15 mouse cellular contexts compared by ENCODE assay signal in the genomic region with DNA sequence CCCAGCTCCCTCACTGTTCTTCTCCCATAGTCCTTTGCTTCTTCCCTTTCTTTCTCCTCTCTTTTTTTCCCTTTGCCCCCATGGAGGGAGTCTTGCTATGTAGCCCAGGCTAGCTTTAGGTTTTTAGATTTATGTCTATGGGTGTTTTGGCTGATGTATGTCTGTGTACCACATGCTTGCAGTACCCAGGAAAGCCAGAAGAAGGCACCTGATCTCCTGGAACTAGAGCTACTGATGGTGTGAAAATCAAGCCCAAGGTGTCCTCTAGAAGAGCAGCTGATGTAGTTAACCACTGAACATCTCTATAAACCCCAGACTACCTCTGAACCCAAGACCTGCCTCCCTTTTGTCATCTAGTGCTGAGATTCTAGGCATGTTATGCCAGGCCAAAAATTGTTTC.
DNase-seq lines count a peak whose midpoint lies in the region; ATAC-seq and TF ChIP-seq lines count a peak whose summit lies in the region.
"Had no signal": no experiment of that assay in that cellular context is flagged by ENCODE, and none has a peak within 500 bp of the region (broad histone marks: within the 10 kb centered on the region; RNA-seq: fewer than 3 reads in every experiment).

No protein-coding gene starts in this region.

- H3K4me1 ChIP-seq in lung, embryonic 14.5 days (ENCODE audit: insufficient read depth) = no peaks in the 10 kb centered on the region
- no peaks in the 10 kb centered on the region for H3K4me1 ChIP-seq in CH12.LX (ENCODE audit: control insufficient read depth in 1 of 2, insufficient read depth in 2 of 2)
- H3K4me1 ChIP-seq: embryonic facial prominence, embryonic 12.5 days had no signal

- TF ChIP-seq POLR2A in CH12.LX (IDR thresholded peaks at IDR 0.05; ENCODE audit: low read depth, low read length) = no peak

- H3K4me2 ChIP-seq in lung, embryonic 14.5 days = no peak overlapping the region
- H3K4me2 ChIP-seq in CH12.LX (ENCODE audit: insufficient read depth, low read depth, poor library complexity, severe bottlenecking) = no peak overlapping the region
- H3K4me2 ChIP-seq: embryonic facial prominence, embryonic 12.5 days; midbrain, embryonic 12.5 days had no signal

- no peak for ATAC-seq in lung, embryonic 14.5 days (ENCODE audit: insufficient read depth)
- 0 out of 2 replicates have a peak, but pooled peaks have one; percentile 39 for ATAC-seq in erythroid progenitor cell, adult 5-6 weeks (replicated peaks; ENCODE audit: low FRiP score, poor library complexity, severe bottlenecking)
- ATAC-seq: forebrain, embryonic 14.5 days had no signal

- no peak overlapping the region for H3K27ac ChIP-seq in gastrocnemius, adult 2 months
- H3K27ac ChIP-seq in lung, embryonic 14.5 days (ENCODE audit: low read depth) = no peak overlapping the region
- H3K27ac ChIP-seq in CH12.LX (ENCODE audit: insufficient read depth, low read depth) = no peak overlapping the region
- H3K27ac ChIP-seq: embryonic facial prominence, embryonic 12.5 days; midbrain, embryonic 12.5 days had no signal

- H3K36me3 ChIP-seq in lung, embryonic 14.5 days (ENCODE audit: insufficient read depth) = peaks cover 40% of the 10 kb centered on the region
- peaks cover 6 to 17% of the 10 kb centered on the region in 2 experiments for H3K36me3 ChIP-seq in CH12.LX (replicated peaks in 1 of 2; ENCODE audit: control insufficient read depth in 1 of 2, insufficient read depth in 1 of 2, low read length in 1 of 2)

- H3K27me3 ChIP-seq in lung, embryonic 14.5 days (ENCODE audit: insufficient read depth, low read length) = no peaks in the 10 kb centered on the region
- no peaks in the 10 kb centered on the region for H3K27me3 ChIP-seq in CH12.LX (replicated peaks)
- H3K27me3 ChIP-seq: embryonic facial prominence, embryonic 12.5 days; midbrain, embryonic 12.5 days had no signal

- peak; percentile 20; the same call in 1 of the 2 replicates for TF ChIP-seq CTCF in gastrocnemius, adult 2 months (IDR thresholded peaks at IDR 0.05)
- TF ChIP-seq CTCF in lung, embryonic 14.5 days (IDR thresholded peaks at IDR 0.05; ENCODE audit: low read depth) = peak; percentile 48
- peak; percentile 13 to 63; a peak in 2 of 4 replicates for TF ChIP-seq CTCF in CH12.LX (conservative IDR thresholded peaks at IDR 0.05 in 1 of 2, IDR thresholded peaks at IDR 0.05 in 1 of 2; ENCODE audit: low read depth in 2 of 2, low read length in 2 of 2)

- no peak for DNase-seq in gastrocnemius, adult 2 months
- no peak for DNase-seq in gastrocnemius, adult 8-10 months (ENCODE audit: low spot score in 2 of 2)
- DNase-seq in lung, embryonic 14.5 days = no peak
- DNase-seq in lung, adult 18-20 months = no peak
- peak; percentile 27 for DNase-seq in CH12.LX (ENCODE audit: extremely low read depth)
- no peak for DNase-seq in left cerebral cortex, adult 18-20 months (ENCODE audit: low spot score in 2 of 2)
- no peak for DNase-seq in adrenal gland, adult 8-10 months
- DNase-seq: cerebellum, adult 11-12 months; heart, postnatal 4 days; kidney, adult 9 months; right cerebral cortex, postnatal 4 days had no signal

- no peaks in the 10 kb centered on the region for H3K9me3 ChIP-seq in lung, embryonic 14.5 days (ENCODE audit: low read depth, low read length)
- H3K9me3 ChIP-seq in CH12.LX (replicated peaks; ENCODE audit: low read length) = no peaks in the 10 kb centered on the region
- H3K9me3 ChIP-seq: embryonic facial prominence, embryonic 12.5 days; midbrain, embryonic 12.5 days had no signal

- H3K9ac ChIP-seq in lung, embryonic 14.5 days = no peak overlapping the region
- H3K9ac ChIP-seq in CH12.LX (ENCODE audit: insufficient read depth, low read depth) = no peak overlapping the region
- H3K9ac ChIP-seq: embryonic facial prominence, embryonic 12.5 days; midbrain, embryonic 12.5 days had no signal

- H3K79me2 ChIP-seq in CH12.LX (replicated peaks; ENCODE audit: control insufficient read depth, extremely low read depth, insufficient read depth, poor library complexity, severe bottlenecking) = no peaks in the 10 kb centered on the region

- dilution Hi-C loops in CH12.LX (cut with MboI; ENCODE audit: extremely low pct_ligation_motif_present, extremely low pct_unique_long_range_greater_than_20kb, low sequenced_read_pairs) = no loop called here

- in situ Hi-C loops in CH12.LX (cut with MboI; ENCODE audit: low pct_ligation_motif_present, low pct_unique_long_range_greater_than_20kb, low sequenced_read_pairs) = no loop called here

- intact Hi-C loops in gastrocnemius, adult 2 months (cut with DNase I) = no loop called here

- H3K4me3 ChIP-seq in gastrocnemius, adult 2 months = no peak overlapping the region
- no peak overlapping the region for H3K4me3 ChIP-seq in lung, embryonic 14.5 days (ENCODE audit: low read depth, low read length)
- H3K4me3 ChIP-seq in CH12.LX (replicated peaks in 1 of 3; ENCODE audit: low read depth in 2 of 3, low read length in 2 of 3, poor library complexity in 1 of 3) = no peak overlapping the region
- H3K4me3 ChIP-seq: embryonic facial prominence, embryonic 12.5 days; midbrain, embryonic 12.5 days had no signal

- TF ChIP-seq RAD21 in CH12.LX (IDR thresholded peaks at IDR 0.05; ENCODE audit: low read depth, low read length) = peak; percentile 34

- no peak for TF ChIP-seq EP300 in CH12.LX (IDR thresholded peaks at IDR 0.05; ENCODE audit: low read length)

TF ChIP-seq in CH12.LX, 34 proteins besides CTCF, POLR2A, EP300 and RAD21:
- TF ChIP-seq ZMIZ1 (IDR thresholded peaks at IDR 0.05; ENCODE audit: low read depth, low read length) (no peak), ZNF384 (IDR thresholded peaks at IDR 0.05; ENCODE audit: low read depth, low read length) (no peak), NRF1 (IDR thresholded peaks at IDR 0.05; ENCODE audit: low read depth, low read length) (no peak), RCOR1 (conservative IDR thresholded peaks at IDR 0.05; ENCODE audit: low read depth, low read length) (no peak), SMC3 (IDR thresholded peaks at IDR 0.05; ENCODE audit: low read depth, low read length) (peak; percentile 65), BHLHE40 (IDR thresholded peaks at IDR 0.05; ENCODE audit: low read depth, low read length) (no peak), GABPA (IDR thresholded peaks at IDR 0.05; ENCODE audit: insufficient replicate concordance, low read depth, low read length) (no peak)
